Mouse (Mus musculus) brain, embryonic 14.5 days (tissue): ENCODE results near the gene Csad.

Experiments used
- CTCF ChIP-seq: fragments of 200-500 bp; IDR thresholded peaks from 2 replicates; pipeline ENCODE4 v1.5.1; 2012; ENCODE audit warnings: inconsistent platforms, mild to moderate bottlenecking, moderate library complexity, borderline replicate concordance; ENCODE audit not compliant: insufficient read depth, insufficient read length; ENCODE audit errors: extremely low read depth
- POLR2A ChIP-seq: fragments of 200-500 bp; IDR thresholded peaks from 2 replicates; pipeline ENCODE4 v1.6.1; 2012; ENCODE audit warnings: mild to moderate bottlenecking, inconsistent platforms, borderline replicate concordance; ENCODE audit not compliant: poor library complexity, insufficient read depth, insufficient read length, severe bottlenecking; ENCODE audit errors: extremely low read depth

GRCm38 (mm10) chr15:102183076-102183475 lies 21.4 kb downstream of the Csad start:
- TF ChIP-seq CTCF (no peak), POLR2A (no peak)
